Mouse (Mus musculus) 3134 (cell line): ENCODE data around the gene Pcolce2.
A peak's percentile ranks its signal among the peaks of the same experiment; 100 is the strongest.

Source experiments
- DNase-seq: peaks from one replicate; pipeline ENCODE4 v3.0.0-alpha.2; 2011; ENCODE audit warnings: low spot score; ENCODE audit not compliant: insufficient read length; ENCODE audit errors: extremely low read depth

The Pcolce2 gene

GRCm38 (mm10) chr9:95699273-95699672, 61.9 kb downstream of the Pcolce2 start:
- DNase-seq, result no peak

GRCm38 (mm10) chr9:95704078-95704477, 66.7 kb downstream of the Pcolce2 start:
- DNase-seq, result no peak

- no peak for DNase-seq
These were observed 68.0 kb downstream of the Pcolce2 start for GRCm38 (mm10) chr9:95705371-95705770.

- no peak for DNase-seq
These were observed 71.5 kb downstream of the Pcolce2 start for GRCm38 (mm10) chr9:95708943-95709342.

GRCm38 (mm10) chr9:95712574-95712973, 75.2 kb downstream of the Pcolce2 start:
- no peak for DNase-seq

- peak; percentile 8 for DNase-seq
These were observed 98.8 kb downstream of the Pcolce2 start for GRCm38 (mm10) chr9:95736238-95736637.

- DNase-seq, result no peak
These were observed 107.6 kb downstream of the Pcolce2 start for GRCm38 (mm10) chr9:95744845-95745613.

- DNase-seq, result no peak
These were observed 109.9 kb downstream of the Pcolce2 start for GRCm38 (mm10) chr9:95747298-95747697.
